Mouse (Mus musculus): ENCODE results near the gene Ube2k. TPM values are rescaled to one million over a fixed set of nuclear protein-coding genes. Genes with fewer than 3 reads are reported as not detected.

The Ube2k gene
- polyA plus RNA-seq, 1 experiment from 2014 or later, result 114 TPM

DNA sequence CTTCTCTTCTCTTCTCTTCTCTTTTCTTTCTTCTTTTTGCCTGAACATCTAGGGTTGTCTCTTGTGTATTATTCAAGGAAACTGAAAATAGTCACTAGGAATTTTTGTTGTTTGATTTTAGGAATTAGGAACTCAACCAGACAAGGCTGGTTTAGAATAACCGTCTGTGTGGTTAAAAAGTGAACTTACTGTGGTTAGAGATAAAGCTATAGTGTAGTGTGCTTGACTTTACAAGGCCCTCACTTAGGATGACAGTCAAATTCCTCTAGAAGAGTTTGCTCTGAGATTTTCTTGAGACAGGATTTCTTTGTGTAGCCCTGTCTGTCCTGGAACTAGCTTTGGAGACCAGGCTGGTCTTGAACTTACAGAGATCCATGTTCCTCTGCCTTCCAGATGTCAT is 53.2 kb downstream of the Ube2k start:
- H3K27ac ChIP-seq (ENCODE audit: low read depth, low read length), result no peak overlapping the region
- H3K4me1 ChIP-seq (ENCODE audit: control insufficient read depth, insufficient read depth, low read length), result no peaks in the 10 kb centered on the region
- peaks cover 12% of the 10 kb centered on the region for H3K36me3 ChIP-seq (ENCODE audit: control insufficient read depth, insufficient read depth, low read length)
- H3K27me3 ChIP-seq (ENCODE audit: control insufficient read depth, insufficient read depth, low read length), result no peaks in the 10 kb centered on the region
- 73% methylated on average over 1 of the region's 1 CpGs for WGBS (ENCODE audit: insufficient replicate concordance)
- H3K4me2 ChIP-seq, result no peak overlapping the region
- ATAC-seq (replicated peaks; ENCODE audit: insufficient number of reproducible peaks, low FRiP score, low TSS enrichment), result no peak
- H3K9ac ChIP-seq (ENCODE audit: low read depth, low read length), result no peak overlapping the region
- H3K4me3 ChIP-seq (ENCODE audit: low read depth, low read length), result no peak overlapping the region
- H3K9me3 ChIP-seq (replicated peaks; ENCODE audit: control insufficient read depth, low read length), result no peaks in the 10 kb centered on the region

DNA sequence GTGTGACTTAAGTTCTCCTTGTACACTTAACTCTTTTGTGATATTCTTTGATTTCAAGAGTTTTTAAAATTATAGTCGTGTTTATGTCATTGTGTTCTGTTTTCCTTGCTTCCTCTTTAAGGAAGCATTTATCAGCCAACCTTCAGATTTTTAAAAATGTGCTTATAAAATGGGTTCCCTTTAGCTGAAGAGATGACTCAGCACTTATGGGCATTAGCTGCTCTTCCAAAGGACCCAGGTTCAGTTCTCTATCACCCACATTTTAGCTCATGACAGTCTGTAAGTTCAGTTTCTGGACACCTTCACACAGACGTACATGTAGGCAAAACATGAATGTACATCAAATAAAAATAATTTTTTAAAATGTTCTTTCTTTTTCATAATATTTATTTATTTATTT is 55.4 kb downstream of the Ube2k start:
- no peak for ATAC-seq (replicated peaks; ENCODE audit: insufficient number of reproducible peaks, low FRiP score, low TSS enrichment)
- H3K27me3 ChIP-seq (ENCODE audit: control insufficient read depth, insufficient read depth, low read length), result no peaks in the 10 kb centered on the region
- H3K9me3 ChIP-seq (replicated peaks; ENCODE audit: control insufficient read depth, low read length), result no peaks in the 10 kb centered on the region
- H3K4me1 ChIP-seq (ENCODE audit: control insufficient read depth, insufficient read depth, low read length), result no peaks in the 10 kb centered on the region
- H3K36me3 ChIP-seq (ENCODE audit: control insufficient read depth, insufficient read depth, low read length), result peaks cover 7% of the 10 kb centered on the region; the same call in 1 of the 2 replicates
- WGBS (ENCODE audit: insufficient replicate concordance), result 85% methylated on average over 2 of the region's 2 CpGs
- no peak overlapping the region for H3K4me2 ChIP-seq
- no peak overlapping the region for H3K27ac ChIP-seq (ENCODE audit: low read depth, low read length)
- H3K4me3 ChIP-seq (ENCODE audit: low read depth, low read length), result no peak overlapping the region
- H3K9ac ChIP-seq (ENCODE audit: low read depth, low read length), result no peak overlapping the region

DNA sequence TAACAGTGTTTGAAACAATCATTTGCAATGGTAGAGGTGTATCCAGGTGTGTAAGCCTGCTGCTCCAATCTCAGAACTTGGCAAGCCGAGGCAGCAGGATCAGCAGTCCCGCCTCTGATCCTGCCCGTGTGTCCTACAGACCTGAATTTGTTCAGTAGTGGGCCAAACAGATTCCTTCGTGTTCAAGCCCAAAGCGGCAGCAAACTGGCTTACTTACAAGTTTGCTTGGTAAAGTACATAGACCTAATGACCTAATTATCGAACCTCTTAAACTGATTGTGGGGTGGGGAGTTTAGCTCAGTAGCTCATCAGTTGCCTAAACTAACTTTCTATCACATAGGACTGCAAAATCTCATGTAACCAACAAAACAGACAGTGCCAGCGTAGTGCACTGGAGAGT is 62.6 kb downstream of the Ube2k start:
- WGBS (ENCODE audit: insufficient replicate concordance), result 90% methylated on average over 7 of the region's 7 CpGs
- ATAC-seq (replicated peaks; ENCODE audit: insufficient number of reproducible peaks, low FRiP score, low TSS enrichment), result no peak
- H3K4me1 ChIP-seq (ENCODE audit: control insufficient read depth, insufficient read depth, low read length), result no peaks in the 10 kb centered on the region
- no peaks in the 10 kb centered on the region for H3K9me3 ChIP-seq (replicated peaks; ENCODE audit: control insufficient read depth, low read length)
- H3K36me3 ChIP-seq (ENCODE audit: control insufficient read depth, insufficient read depth, low read length), result peaks cover 11% of the 10 kb centered on the region
- no peak overlapping the region for H3K4me2 ChIP-seq
- H3K27ac ChIP-seq (ENCODE audit: low read depth, low read length), result no peak overlapping the region
- no peak overlapping the region for H3K4me3 ChIP-seq (ENCODE audit: low read depth, low read length)
- H3K27me3 ChIP-seq (ENCODE audit: control insufficient read depth, insufficient read depth, low read length), result no peaks in the 10 kb centered on the region
- H3K9ac ChIP-seq (ENCODE audit: low read depth, low read length), result no peak overlapping the region

DNA sequence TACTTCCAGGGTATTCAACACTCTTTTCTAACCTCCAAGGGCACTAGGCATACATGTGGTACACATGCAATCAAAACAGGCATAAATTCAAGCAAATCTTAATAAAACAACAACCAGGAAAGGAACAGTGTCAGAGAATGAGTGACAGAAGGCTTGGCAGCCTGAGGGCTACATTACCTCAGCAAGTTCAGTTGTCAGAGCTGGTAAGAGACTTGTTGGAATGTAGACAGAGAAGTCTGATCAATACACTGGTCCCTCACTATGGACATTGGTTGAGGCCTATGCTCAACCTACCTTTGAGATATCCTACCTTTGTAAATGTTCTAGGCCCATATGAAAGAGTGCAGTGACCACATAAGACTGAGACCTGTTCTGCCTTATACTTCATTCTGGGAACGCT is 69.8 kb downstream of the Ube2k start:
- Histone ChIP-seq H3K9ac (ENCODE audit: low read depth, low read length) (no peak overlapping the region), H3K4me1 (ENCODE audit: control insufficient read depth, insufficient read depth, low read length) (no peaks in the 10 kb centered on the region), H3K27ac (ENCODE audit: low read depth, low read length) (no peak overlapping the region), H3K36me3 (ENCODE audit: control insufficient read depth, insufficient read depth, low read length) (peaks cover 3% of the 10 kb centered on the region), H3K27me3 (ENCODE audit: control insufficient read depth, insufficient read depth, low read length) (no peaks in the 10 kb centered on the region), H3K4me2 (no peak overlapping the region), H3K9me3 (replicated peaks; ENCODE audit: control insufficient read depth, low read length) (no peaks in the 10 kb centered on the region), H3K4me3 (ENCODE audit: low read depth, low read length) (no peak overlapping the region)
- ATAC-seq (replicated peaks; ENCODE audit: insufficient number of reproducible peaks, low FRiP score, low TSS enrichment), result no peak
- WGBS (ENCODE audit: insufficient replicate concordance), result 91% methylated on average over 1 of the region's 1 CpGs

DNA sequence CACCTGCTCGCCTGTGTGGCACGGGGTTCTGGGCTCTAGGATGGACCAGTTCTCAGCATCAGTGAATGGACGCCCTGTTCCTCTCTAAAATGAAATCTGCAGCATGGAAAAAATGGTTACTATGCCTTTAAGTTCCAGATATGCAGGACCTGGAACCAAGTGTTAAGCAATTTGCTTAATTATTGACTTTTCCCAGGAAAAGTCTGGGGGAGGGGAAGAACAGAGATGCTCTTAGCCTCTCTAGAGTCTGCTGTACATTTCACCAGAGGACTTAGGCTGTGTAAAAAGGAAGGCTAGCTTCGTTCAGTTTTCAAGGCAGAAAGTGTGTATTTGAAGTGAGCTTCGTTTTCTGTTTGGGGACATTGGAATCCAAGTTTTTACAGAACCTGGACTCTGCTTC is 72.7 kb downstream of the Ube2k start:
- no peak overlapping the region for H3K27ac ChIP-seq (ENCODE audit: low read depth, low read length)
- peaks cover 2% of the 10 kb centered on the region; the same call in 1 of the 2 replicates for H3K36me3 ChIP-seq (ENCODE audit: control insufficient read depth, insufficient read depth, low read length)
- H3K9me3 ChIP-seq (replicated peaks; ENCODE audit: control insufficient read depth, low read length), result no peaks in the 10 kb centered on the region
- WGBS (ENCODE audit: insufficient replicate concordance), result 88% methylated on average over 5 of the region's 5 CpGs
- no peak overlapping the region for H3K4me3 ChIP-seq (ENCODE audit: low read depth, low read length)
- ATAC-seq (replicated peaks; ENCODE audit: insufficient number of reproducible peaks, low FRiP score, low TSS enrichment), result no peak
- no peaks in the 10 kb centered on the region for H3K4me1 ChIP-seq (ENCODE audit: control insufficient read depth, insufficient read depth, low read length)
- H3K4me2 ChIP-seq, result no peak overlapping the region
- no peaks in the 10 kb centered on the region for H3K27me3 ChIP-seq (ENCODE audit: control insufficient read depth, insufficient read depth, low read length)
- H3K9ac ChIP-seq (ENCODE audit: low read depth, low read length), result no peak overlapping the region

DNA sequence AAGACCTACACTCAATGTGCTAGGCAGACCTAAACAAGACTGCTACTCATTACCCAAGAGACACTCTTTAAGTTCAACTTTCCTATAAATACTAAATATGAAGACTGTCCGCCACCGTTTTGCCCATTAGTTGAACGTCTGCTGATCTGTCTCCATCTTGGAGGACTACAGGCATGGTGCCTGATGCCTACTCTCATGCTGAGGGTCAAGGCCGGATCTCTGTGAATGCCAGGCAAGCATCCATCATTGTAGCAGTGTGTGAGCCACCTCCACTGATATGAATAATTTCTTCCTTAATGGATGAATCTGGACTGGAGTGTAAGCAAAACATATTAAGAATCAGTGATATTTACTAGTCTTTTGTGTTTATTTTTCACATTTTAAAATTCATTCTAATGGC is 73.5 kb downstream of the Ube2k start:
- no peak overlapping the region for H3K9ac ChIP-seq (ENCODE audit: low read depth, low read length)
- H3K27me3 ChIP-seq (ENCODE audit: control insufficient read depth, insufficient read depth, low read length), result no peaks in the 10 kb centered on the region
- no peaks in the 10 kb centered on the region for H3K9me3 ChIP-seq (replicated peaks; ENCODE audit: control insufficient read depth, low read length)
- H3K4me3 ChIP-seq (ENCODE audit: low read depth, low read length), result no peak overlapping the region
- H3K4me2 ChIP-seq, result no peak overlapping the region
- H3K27ac ChIP-seq (ENCODE audit: low read depth, low read length), result no peak overlapping the region
- ATAC-seq (replicated peaks; ENCODE audit: insufficient number of reproducible peaks, low FRiP score, low TSS enrichment), result no peak
- 85% methylated on average over 4 of the region's 4 CpGs for WGBS (ENCODE audit: insufficient replicate concordance)
- H3K4me1 ChIP-seq (ENCODE audit: control insufficient read depth, insufficient read depth, low read length), result no peaks in the 10 kb centered on the region
- peaks cover 7% of the 10 kb centered on the region for H3K36me3 ChIP-seq (ENCODE audit: control insufficient read depth, insufficient read depth, low read length)

DNA sequence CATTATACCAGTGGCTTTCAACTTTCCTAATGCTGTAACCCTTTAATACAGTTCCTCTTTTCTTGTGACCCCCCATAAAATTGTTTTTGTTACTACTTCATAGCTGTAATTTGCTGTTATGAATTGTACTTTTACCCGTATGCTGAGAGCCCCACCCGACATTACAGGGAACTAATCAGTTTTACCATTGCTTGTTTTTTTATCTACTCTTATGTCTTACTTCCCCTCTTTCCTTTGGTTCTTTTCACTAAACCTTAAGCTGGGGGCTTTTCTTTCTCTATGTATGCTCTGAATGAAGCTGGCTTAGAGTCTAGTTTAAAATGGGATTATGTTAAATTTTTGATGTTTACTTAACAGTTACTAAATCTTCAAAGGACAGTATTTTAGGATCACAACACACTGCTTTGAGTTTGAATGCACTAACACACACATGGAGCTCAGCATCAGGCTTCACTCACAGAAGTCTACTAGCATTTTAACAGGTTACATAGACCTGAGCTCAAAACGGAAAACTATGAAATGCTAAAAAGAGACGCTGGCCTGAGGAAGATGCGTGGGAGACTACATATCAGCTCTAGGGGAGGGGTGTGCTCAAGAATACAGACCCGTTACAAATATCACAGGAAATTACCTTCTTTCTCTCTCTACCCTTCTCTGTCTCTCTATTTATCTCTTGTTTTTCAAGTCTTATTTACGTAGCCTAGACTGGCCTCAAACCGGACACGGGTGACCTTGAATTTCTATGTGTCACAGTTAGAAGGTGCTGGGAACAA is 76.3 kb downstream of the Ube2k start:
- Histone ChIP-seq H3K4me1 (ENCODE audit: control insufficient read depth, insufficient read depth, low read length) (no peaks in the 10 kb centered on the region), H3K9me3 (replicated peaks; ENCODE audit: control insufficient read depth, low read length) (no peaks in the 10 kb centered on the region), H3K27ac (ENCODE audit: low read depth, low read length) (no peak overlapping the region; the same call in 1 of the 2 replicates), H3K9ac (ENCODE audit: low read depth, low read length) (no peak overlapping the region), H3K27me3 (ENCODE audit: control insufficient read depth, insufficient read depth, low read length) (no peaks in the 10 kb centered on the region), H3K4me2 (no peak overlapping the region), H3K4me3 (ENCODE audit: low read depth, low read length) (no peak overlapping the region), H3K36me3 (ENCODE audit: control insufficient read depth, insufficient read depth, low read length) (peaks cover 13% of the 10 kb centered on the region)
- ATAC-seq (replicated peaks; ENCODE audit: insufficient number of reproducible peaks, low FRiP score, low TSS enrichment), result no peak
- 77% methylated on average over 9 of the region's 9 CpGs for WGBS (ENCODE audit: insufficient replicate concordance)

DNA sequence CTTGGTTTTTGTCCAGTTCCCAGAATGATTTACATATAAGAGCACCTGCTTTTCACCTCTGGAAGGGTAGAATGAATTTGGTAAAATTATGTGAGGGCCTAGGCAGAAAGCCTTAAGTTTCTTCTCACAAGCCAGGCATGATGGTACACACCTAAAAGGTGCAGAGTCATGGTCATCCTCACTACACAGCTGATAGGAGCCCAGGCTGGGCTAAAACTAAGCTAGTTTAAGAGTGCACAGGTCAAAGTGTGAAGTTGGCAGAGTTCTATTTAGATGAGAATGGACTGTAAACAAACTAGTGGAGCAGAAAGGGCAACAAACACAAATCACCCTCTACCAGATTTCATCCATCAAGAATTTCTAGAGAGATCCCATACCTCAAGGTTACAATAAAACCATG is 87.3 kb downstream of the Ube2k start:
- Histone ChIP-seq H3K4me3 (ENCODE audit: low read depth, low read length) (no peak overlapping the region), H3K27me3 (ENCODE audit: control insufficient read depth, insufficient read depth, low read length) (no peaks in the 10 kb centered on the region), H3K36me3 (ENCODE audit: control insufficient read depth, insufficient read depth, low read length) (peaks cover 16% of the 10 kb centered on the region), H3K9me3 (replicated peaks; ENCODE audit: control insufficient read depth, low read length) (no peaks in the 10 kb centered on the region), H3K27ac (ENCODE audit: low read depth, low read length) (no peak overlapping the region), H3K9ac (ENCODE audit: low read depth, low read length) (no peak overlapping the region), H3K4me1 (ENCODE audit: control insufficient read depth, insufficient read depth, low read length) (no peaks in the 10 kb centered on the region), H3K4me2 (no peak overlapping the region)
- ATAC-seq (replicated peaks; ENCODE audit: insufficient number of reproducible peaks, low FRiP score, low TSS enrichment), result no peak

DNA sequence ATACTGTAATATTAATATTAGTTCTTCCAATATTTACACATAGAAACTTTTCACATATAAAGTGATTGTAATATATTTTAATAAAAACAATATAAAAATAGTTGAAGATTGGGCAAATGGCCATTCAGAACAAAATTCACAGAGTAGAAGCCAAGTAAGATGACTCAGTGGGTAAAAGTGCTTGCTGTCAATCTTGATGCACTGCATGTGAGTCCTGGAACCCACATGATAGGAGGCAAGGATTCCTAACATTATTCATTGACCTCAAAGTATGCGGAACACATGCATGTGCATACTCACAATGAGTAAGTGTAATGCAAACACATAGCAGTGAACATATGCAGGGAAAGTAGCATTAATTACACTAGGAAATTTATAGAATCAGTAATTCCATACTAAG is 101.9 kb downstream of the Ube2k start:
- no peaks in the 10 kb centered on the region for H3K9me3 ChIP-seq (replicated peaks; ENCODE audit: control insufficient read depth, low read length)
- no peak overlapping the region for H3K27ac ChIP-seq (ENCODE audit: low read depth, low read length)
- H3K36me3 ChIP-seq (ENCODE audit: control insufficient read depth, insufficient read depth, low read length), result peaks cover 29% of the 10 kb centered on the region
- no peak overlapping the region for H3K9ac ChIP-seq (ENCODE audit: low read depth, low read length)
- no peaks in the 10 kb centered on the region for H3K4me1 ChIP-seq (ENCODE audit: control insufficient read depth, insufficient read depth, low read length)
- 94% methylated on average over 1 of the region's 1 CpGs for WGBS (ENCODE audit: insufficient replicate concordance)
- H3K4me2 ChIP-seq, result no peak overlapping the region
- ATAC-seq (replicated peaks; ENCODE audit: insufficient number of reproducible peaks, low FRiP score, low TSS enrichment), result no peak
- no peak overlapping the region for H3K4me3 ChIP-seq (ENCODE audit: low read depth, low read length)
- H3K27me3 ChIP-seq (ENCODE audit: control insufficient read depth, insufficient read depth, low read length), result no peaks in the 10 kb centered on the region
